Mouse (Mus musculus) small intestine, adult 2 months (tissue): Measurements from ENCODE around the gene 2610001J05Rik.

Experiments
- CTCF ChIP-seq: fragments of 200-500 bp; IDR thresholded peaks from 2 replicates; pipeline ENCODE4 v1.5.1; 2012; ENCODE audit warnings: low read depth, mild to moderate bottlenecking, control low read depth, inconsistent platforms, low read length, moderate library complexity, mixed read lengths; ENCODE audit not compliant: insufficient replicate concordance, insufficient read length; ENCODE audit errors: extremely low read depth
- POLR2A ChIP-seq: fragments of 200-500 bp; IDR thresholded peaks from 2 replicates; pipeline ENCODE4 v1.6.1; 2012; ENCODE audit warnings: low read depth, mild to moderate bottlenecking, control low read depth, inconsistent platforms, low read length, moderate library complexity

GRCm38 (mm10) chr6:13860596-13860995 is 10.7 kb downstream of the 2610001J05Rik start:
- no peak for TF ChIP-seq POLR2A
- no peak for TF ChIP-seq CTCF
